Mouse (Mus musculus) CD4-positive, CD25-positive, alpha-beta regulatory T cell, adult 2 months (primary cell): ENCODE data around the gene Rfx5.
"Not testable (repeated sequence)": the region's sequence is repeated elsewhere in the genome, so short reads cannot be mapped to it uniquely, and the experiment has no call there.

Experiments
- DNase-seq: peaks from one replicate; pipeline ENCODE4 v3.0.0-alpha.2; 2012; ENCODE audit warnings: low read depth, low spot score

Rfx5 gene

GRCm38 (mm10) chr3:94935332-94935731 is 18.5 kb upstream of the Rfx5 start:
- DNase-seq, result not testable (repeated sequence)

DNA sequence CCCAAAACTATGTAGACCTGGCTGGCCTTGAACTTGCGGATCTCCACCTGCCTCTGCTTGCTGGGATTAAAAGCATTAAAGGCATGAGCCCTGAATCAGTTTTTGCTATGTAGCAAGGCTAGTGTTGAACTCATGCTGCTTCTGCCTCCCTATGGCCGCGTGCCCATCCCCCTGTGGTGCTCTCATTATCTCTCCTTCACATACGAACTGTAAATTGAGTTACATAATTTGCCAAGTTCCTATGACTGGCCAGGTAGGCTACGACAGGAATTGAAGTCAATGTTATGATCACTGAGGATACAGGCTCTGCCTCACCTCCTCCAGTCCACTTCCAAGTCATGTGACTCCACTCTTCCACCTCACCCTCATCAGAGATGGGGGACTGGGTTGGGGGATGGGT is 17.7 kb upstream of the Rfx5 start:
- not testable (repeated sequence) for DNase-seq

DNA sequence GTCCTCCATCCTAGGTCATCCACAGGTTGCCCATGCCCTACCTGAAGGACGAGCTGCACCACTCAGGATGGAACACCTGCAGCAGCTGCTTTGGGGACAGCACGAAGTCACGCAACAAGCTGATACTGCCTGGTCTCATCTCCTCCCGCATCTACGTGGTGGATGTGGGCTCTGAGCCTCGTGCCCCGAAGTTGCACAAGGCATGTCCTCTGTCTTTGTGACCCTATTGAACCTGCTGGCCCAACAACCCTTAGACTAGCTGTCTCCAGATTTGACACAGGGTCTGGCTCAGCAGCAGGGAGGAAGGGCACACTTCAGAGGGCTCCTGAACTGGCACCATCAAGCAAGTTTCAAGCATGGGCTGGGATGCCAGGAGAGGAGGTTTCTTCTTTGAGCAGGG is 16.7 kb upstream of the Rfx5 start:
- DNase-seq, result not testable (repeated sequence)

DNA sequence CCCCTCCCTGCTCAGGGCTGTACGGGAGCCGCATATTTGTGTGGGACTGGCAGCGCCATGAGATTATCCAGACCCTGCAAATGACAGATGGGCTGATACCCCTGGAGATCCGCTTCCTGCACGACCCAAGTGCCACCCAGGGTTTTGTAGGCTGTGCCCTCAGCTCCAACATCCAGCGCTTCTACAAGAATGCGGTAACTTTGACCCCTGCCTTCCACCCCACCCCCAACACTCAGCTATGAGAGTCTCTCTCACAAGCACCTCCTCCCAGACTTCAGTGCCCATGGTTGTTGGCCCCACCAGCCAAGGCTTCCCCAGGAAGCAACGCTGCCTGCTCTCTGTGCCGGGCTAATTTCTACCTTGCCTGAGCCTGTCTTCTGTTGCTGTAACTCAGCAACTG is 13.8 kb upstream of the Rfx5 start:
- DNase-seq, result not testable (repeated sequence)

DNA sequence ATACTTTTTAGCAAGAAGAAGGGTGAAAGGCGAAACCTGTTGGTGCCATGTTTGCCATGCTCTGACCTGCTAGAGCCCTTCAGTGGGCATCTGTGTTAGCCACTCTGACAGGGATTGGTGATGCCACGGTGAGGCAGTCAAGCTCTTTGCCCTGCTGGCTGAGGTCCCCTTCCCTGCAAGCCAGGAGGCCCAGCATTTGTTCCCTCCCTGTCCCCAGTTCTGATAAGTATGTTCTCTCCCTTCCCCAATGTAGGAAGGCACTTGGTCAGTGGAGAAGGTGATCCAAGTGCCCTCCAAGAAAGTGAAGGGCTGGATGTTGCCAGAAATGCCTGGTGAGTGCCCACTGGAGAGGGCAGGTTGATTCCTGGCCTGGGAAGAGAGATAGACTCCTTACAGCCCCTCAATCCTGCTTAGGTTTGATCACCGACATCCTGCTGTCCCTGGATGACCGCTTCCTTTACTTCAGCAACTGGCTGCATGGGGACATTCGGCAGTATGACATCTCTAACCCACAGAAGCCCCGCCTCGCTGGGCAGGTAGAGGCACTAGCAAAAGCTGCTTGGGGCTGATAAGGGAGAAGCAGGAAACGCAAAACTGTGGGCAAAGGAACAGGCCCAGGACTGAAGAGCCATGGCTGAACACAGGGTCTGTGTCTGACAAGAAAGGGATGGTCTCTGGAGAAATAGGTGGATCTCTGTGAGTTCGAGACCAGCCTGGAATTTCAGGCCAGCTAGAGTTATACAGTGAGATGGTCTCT is 11.5 kb upstream of the Rfx5 start:
- not testable (repeated sequence) for DNase-seq

DNA sequence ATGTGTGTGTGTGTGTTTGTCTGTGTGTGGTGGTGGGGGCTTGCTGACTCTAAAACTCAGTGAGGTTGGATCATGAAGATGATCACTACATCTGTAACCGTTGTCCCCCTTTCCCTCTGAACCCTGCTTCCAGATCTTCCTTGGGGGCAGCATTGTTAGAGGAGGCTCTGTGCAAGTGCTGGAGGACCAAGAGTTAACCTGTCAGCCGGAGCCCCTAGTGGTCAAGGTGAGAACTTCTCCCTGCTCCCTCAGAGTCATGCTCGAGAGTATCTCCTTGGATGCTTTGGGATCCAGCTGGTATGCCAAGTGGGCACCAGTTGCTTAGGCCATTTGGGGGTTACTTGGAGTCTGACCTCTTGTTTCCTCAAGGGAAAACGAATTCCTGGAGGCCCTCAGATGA is 10.2 kb upstream of the Rfx5 start:
- DNase-seq, result not testable (repeated sequence)

- DNase-seq, result peak; percentile 76
Observed at GRCm38 (mm10) chr3:94948066-94948614, 5.7 kb upstream of the Rfx5 start.

- DNase-seq, result no peak
Observed at GRCm38 (mm10) chr3:94949645-94950044, 4.2 kb upstream of the Rfx5 start.

GRCm38 (mm10) chr3:94952806-94953205 is 1.1 kb upstream of the Rfx5 start:
- peak; percentile 80 for DNase-seq

DNA sequence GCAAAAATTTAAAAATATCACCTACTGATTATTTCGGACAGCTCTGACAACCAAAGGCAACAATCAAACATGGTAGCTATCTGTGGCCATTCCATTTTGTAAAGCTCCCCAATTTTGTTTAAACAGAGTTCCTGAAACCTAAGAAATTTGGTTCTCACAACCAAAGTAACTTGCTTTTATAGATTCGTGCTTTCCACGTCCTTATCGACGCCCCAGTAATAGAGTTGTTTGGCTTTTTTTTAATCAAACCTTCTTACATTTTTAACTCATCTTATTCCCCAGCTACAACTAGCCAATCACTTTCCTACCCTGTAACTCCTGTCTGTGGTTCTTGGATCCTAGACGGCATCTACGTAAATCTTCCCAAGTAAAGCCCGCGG is 501 bp upstream of the Rfx5 start:
- DNase-seq, result no peak

GRCm38 (mm10) chr3:94958295-94958694 is 4.4 kb downstream of the Rfx5 start:
- DNase-seq, result no peak

GRCm38 (mm10) chr3:94959871-94960270 is 6.0 kb downstream of the Rfx5 start:
- DNase-seq, result no peak

GRCm38 (mm10) chr3:94960322-94960721 is 6.4 kb downstream of the Rfx5 start:
- no peak for DNase-seq

GRCm38 (mm10) chr3:94964989-94965388 is 11.1 kb downstream of the Rfx5 start:
- no peak for DNase-seq

DNA sequence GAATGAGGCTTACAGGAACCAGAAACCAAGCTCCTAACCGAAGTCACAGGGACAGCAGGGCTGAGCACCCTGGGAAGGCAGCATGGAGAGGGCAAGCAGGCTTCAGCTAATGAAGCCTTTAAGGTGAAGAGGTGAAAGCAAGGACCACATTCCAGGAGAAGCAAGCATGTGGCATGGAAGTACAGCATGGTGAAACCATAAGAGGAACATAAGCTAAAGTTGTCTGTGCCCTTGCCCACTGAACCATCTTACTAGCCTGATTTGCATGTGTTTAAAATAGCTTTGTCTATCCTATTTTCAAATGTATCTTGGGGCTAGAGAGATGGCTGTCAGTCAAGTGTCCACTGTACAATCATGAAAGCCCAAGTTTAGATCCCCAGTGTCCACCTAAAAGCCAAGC is 12.0 kb downstream of the Rfx5 start:
- DNase-seq, result no peak

GRCm38 (mm10) chr3:94972552-94972951 is 18.7 kb downstream of the Rfx5 start:
- no peak for DNase-seq

- DNase-seq, result no peak
Observed at GRCm38 (mm10) chr3:94973620-94974019, 19.7 kb downstream of the Rfx5 start.

GRCm38 (mm10) chr3:94974026-94974527 is 20.2 kb downstream of the Rfx5 start:
- no peak for DNase-seq

DNA sequence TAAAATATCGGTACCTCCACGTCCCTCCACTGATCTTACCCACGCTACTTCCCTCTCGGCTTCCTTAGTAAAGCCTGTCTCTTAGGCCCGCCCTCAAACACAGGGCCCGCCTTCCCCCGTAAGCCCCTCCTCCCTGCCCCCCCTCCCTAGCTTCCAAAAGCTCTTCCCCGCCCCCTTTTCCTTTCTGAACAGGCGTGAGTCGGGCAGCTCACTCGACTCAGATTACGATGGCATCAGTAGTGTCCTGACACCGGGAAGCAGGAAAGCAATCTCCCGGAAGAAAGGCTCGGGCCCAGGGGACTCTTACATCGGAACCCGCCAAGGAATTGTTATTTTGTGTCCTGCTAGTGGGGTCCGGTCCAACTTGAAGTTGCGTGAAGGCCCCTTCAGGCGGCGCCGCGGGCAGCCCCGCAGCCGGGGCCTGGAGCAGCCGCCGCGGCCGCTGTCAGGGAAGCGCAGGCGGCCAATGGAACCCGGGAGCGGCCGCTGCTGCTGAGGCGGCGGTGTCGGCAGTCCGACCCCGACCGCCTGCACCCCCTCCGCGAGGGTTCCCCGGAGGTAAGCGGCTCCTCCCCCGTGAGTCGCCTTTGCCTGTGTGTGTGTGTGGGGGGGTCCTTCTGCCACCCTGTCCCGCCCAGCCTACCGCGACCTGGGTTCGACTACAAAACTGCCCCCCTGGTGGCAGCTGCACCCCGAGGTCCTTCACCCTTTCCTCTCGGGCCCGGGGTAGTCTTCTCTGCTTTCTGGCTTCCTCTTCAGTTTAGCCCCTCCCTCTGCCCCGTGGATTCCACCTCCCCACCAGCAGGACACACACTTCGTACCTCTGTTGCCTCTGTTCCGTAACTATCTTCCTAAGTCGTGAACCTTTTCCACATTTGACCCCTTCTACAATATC is 20.9 kb downstream of the Rfx5 start, which contains the start of gene Pi4kb:
Gene Pi4kb (plus strand): TSS at position 204 of the 895 bp plus-strand sequence.
- peak; percentile 96 for DNase-seq

- DNase-seq, result no peak
Observed at GRCm38 (mm10) chr3:94984312-94984711, 30.4 kb downstream of the Rfx5 start.

DNA sequence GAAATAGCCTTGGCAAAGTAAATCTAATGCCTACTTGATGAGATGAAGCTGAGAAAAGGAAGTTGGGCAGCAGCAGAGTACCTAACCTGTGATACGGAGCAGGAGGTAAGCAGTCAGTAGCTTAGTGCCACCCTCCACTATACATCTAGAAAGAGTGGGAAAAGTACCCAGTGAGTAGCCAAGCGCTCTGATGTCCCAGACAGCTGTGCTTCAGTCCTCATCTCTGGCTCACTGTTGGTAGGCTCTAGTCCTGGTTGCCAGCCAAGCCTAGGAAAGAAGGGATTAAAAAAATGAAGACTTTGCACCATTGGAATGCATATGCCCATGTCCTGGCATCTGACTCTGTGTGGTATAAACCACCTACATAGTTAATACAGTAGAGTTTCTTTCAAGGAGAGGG is 31.6 kb downstream of the Rfx5 start:
- DNase-seq, result no peak

DNA sequence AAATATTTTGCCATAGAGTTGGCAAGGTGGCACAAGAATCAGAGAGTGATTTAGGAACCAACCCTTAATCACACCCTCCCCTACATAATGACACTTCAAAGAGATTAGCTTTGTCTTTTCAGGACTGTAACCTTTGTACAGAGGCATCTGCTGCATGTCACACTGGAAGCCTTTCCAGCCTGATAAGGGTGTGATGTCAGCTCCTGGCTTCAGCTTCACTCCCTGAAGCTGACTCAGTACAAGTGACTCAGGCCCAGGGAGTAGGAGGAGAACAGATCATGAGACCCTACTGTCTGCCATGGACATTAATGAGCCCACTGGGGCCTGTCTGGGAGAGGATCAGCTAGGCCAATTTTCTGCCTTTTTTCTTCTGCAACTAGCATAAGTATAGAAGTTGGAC is 33.7 kb downstream of the Rfx5 start:
- DNase-seq, result no peak
